Mouse (Mus musculus) ES-E14 (cell line): Measurements from ENCODE around the gene Bbox1.

Source experiments
- HCFC1 ChIP-seq: IDR thresholded peaks from 2 replicates; pipeline ENCODE4 v1.6.1; 2012; ENCODE audit warnings: low read length, inconsistent platforms, borderline replicate concordance; ENCODE audit not compliant: insufficient read depth
- ZC3H11A ChIP-seq: IDR thresholded peaks from 2 replicates; pipeline ENCODE4 v1.6.1; 2012; ENCODE audit warnings: low read depth, mild to moderate bottlenecking, inconsistent platforms, low read length, borderline replicate concordance

DNA sequence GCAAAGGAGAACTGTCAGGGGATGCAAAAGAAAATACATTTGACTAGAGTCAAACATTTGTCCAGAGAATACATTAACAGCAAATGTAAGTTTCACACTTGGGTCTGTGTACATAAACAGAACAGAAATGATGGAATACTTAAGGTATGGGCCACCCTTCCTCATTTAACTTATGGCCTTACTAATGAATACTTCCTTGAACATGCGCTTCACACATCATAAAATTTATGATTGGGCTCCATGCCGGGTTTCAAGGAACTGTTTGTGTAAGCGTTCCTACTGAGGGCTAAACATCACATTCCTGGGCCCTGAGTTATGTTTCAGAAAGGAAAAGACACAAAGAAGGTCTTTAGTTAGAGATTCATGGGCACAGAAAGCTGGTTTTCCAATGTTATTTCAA is 19.4 kb downstream of the Bbox1 start:
- no peak for TF ChIP-seq ZC3H11A
- no peak for TF ChIP-seq HCFC1
